Mouse (Mus musculus) lung, embryonic 16.5 days (tissue): ENCODE measurements at regions not wholly inside any gene's neighbourhood (a gene's known extent, or its start where the extent isn't known, plus 50 kb on each side); places are given as distances from the start of the nearest gene placed in this dataset.
A peak's percentile ranks its signal among the peaks of the same experiment; 100 is the strongest.

Experiments
- ATAC-seq: fragments of 200-750 bp; cut with Nextera tagmentation; 2 replicates; pipeline ENCODE4 v1.8.0; 2017; ENCODE audit warnings: low read depth, mild to moderate bottlenecking, moderate library complexity
- H3K27ac ChIP-seq: fragments of 300-500 bp; sonication (generic); 2 replicates; pipeline ENCODE4 v1.5.1; 2014; ENCODE audit warnings: mild to moderate bottlenecking, control low read depth, low read length
- H3K27me3 ChIP-seq: fragments of 300-500 bp; sonication (generic); 2 replicates; pipeline ENCODE4 v1.6.1; 2014; ENCODE audit warnings: low read depth, low read length, mixed read lengths; ENCODE audit not compliant: control insufficient read depth, insufficient read depth
- H3K36me3 ChIP-seq: fragments of 300-500 bp; sonication (generic); 2 replicates; pipeline ENCODE4 v1.6.1; 2014; ENCODE audit warnings: low read length; ENCODE audit not compliant: control insufficient read depth, insufficient read depth
- H3K4me1 ChIP-seq: fragments of 300-500 bp; sonication (generic); replicated peaks from 2 replicates; pipeline ENCODE4 v1.6.1; 2014; ENCODE audit warnings: low read length, mixed read lengths; ENCODE audit not compliant: control insufficient read depth, insufficient read depth
- H3K4me2 ChIP-seq: fragments of 300-500 bp; sonication (generic); 2 replicates; pipeline ENCODE4 v1.6.1; 2014; ENCODE audit warnings: low read depth, low read length, control low read depth
- H3K4me3 ChIP-seq: fragments of 300-500 bp; sonication (generic); 2 replicates; pipeline ENCODE4 v1.5.1; 2014; ENCODE audit warnings: mild to moderate bottlenecking, low read length, control low read depth
- H3K9ac ChIP-seq: fragments of 300-500 bp; sonication (generic); 2 replicates; pipeline ENCODE4 v1.6.1; 2014; ENCODE audit warnings: low read length, control low read depth
- H3K9me3 ChIP-seq: fragments of 300-500 bp; sonication (generic); 2 replicates; pipeline ENCODE4 v1.6.1; 2016; ENCODE audit warnings: low read length; ENCODE audit not compliant: control insufficient read depth
- whole genome bisulfite sequencing: fragments of 180-500 bp; shearing (Covaris S2); extraction: QIAGEN DNeasy Blood & Tissue Kit; methylation state at CpG from one replicate; pipeline ENCODE4 v1.1.7; 2014; 5-methylcytosine and 5-hydroxymethylcytosine counted together

DNA sequence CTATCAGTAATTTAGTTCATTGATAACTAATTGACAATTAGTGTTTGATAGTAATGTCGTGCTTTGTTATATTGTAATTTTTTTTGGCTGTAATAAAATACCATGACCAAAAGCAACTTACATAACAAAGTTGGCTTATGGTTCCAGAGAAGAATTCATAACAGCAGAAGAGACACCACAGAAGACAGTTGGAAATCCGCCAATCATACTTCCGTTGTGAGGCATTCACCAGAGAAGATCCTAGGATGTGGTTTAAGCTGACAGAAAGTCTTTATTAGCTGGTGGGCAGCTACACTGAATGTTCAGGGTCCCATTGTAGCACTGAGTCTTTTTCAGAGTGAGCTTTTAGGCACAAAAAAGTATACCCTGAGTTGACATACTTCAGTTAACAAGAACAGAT lies 109.9 kb downstream of the Sec23a start:
- WGBS = 56% methylated on average over 3 of the region's 3 CpGs
- ATAC-seq = no peak

GRCm38 (mm10) chr12:58875808-58876207 lies 136.0 kb downstream of the Sec23a start:
- no peak for ATAC-seq
- H3K27ac ChIP-seq = no peak overlapping the region
- no peaks in the 10 kb centered on the region for H3K9me3 ChIP-seq
- H3K4me3 ChIP-seq = no peak overlapping the region
- H3K9ac ChIP-seq = no peak overlapping the region
- no peak overlapping the region for H3K4me2 ChIP-seq
- H3K27me3 ChIP-seq = no peaks in the 10 kb centered on the region
- 68% methylated on average over 2 of the region's 2 CpGs for WGBS
- H3K4me1 ChIP-seq = no peaks in the 10 kb centered on the region
- H3K36me3 ChIP-seq = no peaks in the 10 kb centered on the region

More for the DNA sequence above, 109.9 kb downstream of the Sec23a start:
- Histone ChIP-seq H3K27ac (no peak overlapping the region), H3K36me3 (no peaks in the 10 kb centered on the region), H3K27me3 (no peaks in the 10 kb centered on the region), H3K9me3 (no peaks in the 10 kb centered on the region), H3K4me3 (no peak overlapping the region), H3K4me2 (no peak overlapping the region), H3K9ac (no peak overlapping the region), H3K4me1 (no peaks in the 10 kb centered on the region)

DNA sequence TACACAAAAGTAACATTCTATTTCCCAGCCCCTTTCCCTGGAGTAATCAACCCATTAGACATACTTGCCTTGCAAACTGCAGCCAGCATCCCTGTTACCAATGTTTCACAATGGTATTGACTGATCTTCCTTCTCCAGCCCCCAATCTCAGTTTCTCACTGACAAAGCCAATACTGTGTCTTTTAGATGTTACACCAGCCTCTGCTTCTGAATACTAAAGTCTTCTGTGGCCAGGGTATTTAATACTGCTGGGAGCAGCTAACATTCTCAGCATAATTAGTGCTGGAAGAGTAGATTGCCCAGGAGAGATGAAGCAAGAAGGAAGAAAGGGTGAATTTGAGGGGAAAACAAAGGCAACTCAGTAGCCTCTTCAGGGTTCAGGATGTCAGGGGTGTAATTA lies 139.4 kb downstream of the Sec23a start:
- no peak for ATAC-seq
- Histone ChIP-seq H3K4me1 (no peaks in the 10 kb centered on the region), H3K4me3 (no peak overlapping the region), H3K27ac (no peak overlapping the region), H3K36me3 (no peaks in the 10 kb centered on the region), H3K27me3 (no peaks in the 10 kb centered on the region), H3K4me2 (no peak overlapping the region), H3K9me3 (no peaks in the 10 kb centered on the region), H3K9ac (no peak overlapping the region)

GRCm38 (mm10) chr12:58856498-58856897 lies 155.3 kb downstream of the Sec23a start:
- H3K4me2 ChIP-seq = no peak overlapping the region
- no peak overlapping the region for H3K4me3 ChIP-seq
- H3K4me1 ChIP-seq = no peaks in the 10 kb centered on the region
- no peaks in the 10 kb centered on the region for H3K9me3 ChIP-seq
- no peaks in the 10 kb centered on the region for H3K36me3 ChIP-seq
- no peak for ATAC-seq
- no peak overlapping the region for H3K9ac ChIP-seq
- H3K27ac ChIP-seq = no peak overlapping the region
- no peaks in the 10 kb centered on the region for H3K27me3 ChIP-seq
- 55% methylated on average over 2 of the region's 2 CpGs for WGBS

GRCm38 (mm10) chr12:58851677-58852385 lies 160.0 kb downstream of the Sec23a start:
- Histone ChIP-seq H3K9me3 (no peaks in the 10 kb centered on the region), H3K27ac (no peak overlapping the region), H3K4me1 (no peaks in the 10 kb centered on the region), H3K4me2 (no peak overlapping the region), H3K9ac (no peak overlapping the region), H3K36me3 (no peaks in the 10 kb centered on the region), H3K27me3 (no peaks in the 10 kb centered on the region), H3K4me3 (no peak overlapping the region)
- no peak for ATAC-seq
- whole genome bisulfite sequencing = 74% methylated on average over 6 of the region's 6 CpGs

- 38% methylated on average over 1 of the region's 1 CpGs for WGBS
- H3K27me3 ChIP-seq = no peaks in the 10 kb centered on the region
- no peaks in the 10 kb centered on the region for H3K36me3 ChIP-seq
- no peaks in the 10 kb centered on the region for H3K4me1 ChIP-seq
- no peak overlapping the region for H3K9ac ChIP-seq
- no peaks in the 10 kb centered on the region for H3K9me3 ChIP-seq
- no peak overlapping the region for H3K4me2 ChIP-seq
- no peak overlapping the region for H3K4me3 ChIP-seq
- no peak for ATAC-seq
- H3K27ac ChIP-seq = no peak overlapping the region
Observed at GRCm38 (mm10) chr12:58829656-58830055, 182.2 kb downstream of the Sec23a start.

DNA sequence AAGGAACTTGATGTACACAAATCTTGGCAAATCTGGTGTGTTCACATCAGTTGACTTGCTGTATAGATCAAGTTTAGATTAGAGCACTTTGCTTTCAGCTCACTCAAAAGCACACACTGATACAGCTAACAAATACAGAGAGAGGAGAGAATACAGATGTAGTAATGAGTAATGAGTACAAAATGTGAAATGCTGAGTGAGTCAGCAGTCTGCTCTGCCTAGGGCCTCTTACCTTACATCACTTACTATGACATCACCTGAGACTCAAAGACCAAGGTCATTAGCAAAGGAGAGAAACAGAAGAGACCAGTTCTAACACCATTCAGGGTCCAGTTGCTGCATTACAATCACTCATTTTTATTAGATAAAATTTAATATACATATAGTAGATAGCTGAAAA lies 184.0 kb downstream of the Sec23a start:
- Histone ChIP-seq H3K9me3 (no peaks in the 10 kb centered on the region), H3K4me3 (no peak overlapping the region), H3K27me3 (no peaks in the 10 kb centered on the region), H3K9ac (no peak overlapping the region), H3K4me1 (no peaks in the 10 kb centered on the region), H3K36me3 (no peaks in the 10 kb centered on the region), H3K27ac (no peak overlapping the region), H3K4me2 (no peak overlapping the region)
- ATAC-seq = no peak

- no peaks in the 10 kb centered on the region for H3K36me3 ChIP-seq
- no peaks in the 10 kb centered on the region for H3K4me1 ChIP-seq
- no peak overlapping the region for H3K4me3 ChIP-seq
- H3K27ac ChIP-seq = no peak overlapping the region
- no peaks in the 10 kb centered on the region for H3K27me3 ChIP-seq
- H3K4me2 ChIP-seq = no peak overlapping the region
- no peaks in the 10 kb centered on the region for H3K9me3 ChIP-seq
- 71% methylated on average over 7 of the region's 7 CpGs for WGBS
- no peak overlapping the region for H3K9ac ChIP-seq
- peak; percentile 78 for ATAC-seq
Observed at GRCm38 (mm10) chr12:58825139-58825921, 186.5 kb downstream of the Sec23a start.

GRCm38 (mm10) chr12:58822971-58823370 lies 188.8 kb downstream of the Sec23a start:
- Histone ChIP-seq H3K9ac (no peak overlapping the region), H3K4me2 (no peak overlapping the region), H3K9me3 (no peaks in the 10 kb centered on the region), H3K27ac (no peak overlapping the region), H3K4me3 (no peak overlapping the region), H3K36me3 (no peaks in the 10 kb centered on the region), H3K27me3 (no peaks in the 10 kb centered on the region), H3K4me1 (no peaks in the 10 kb centered on the region)
- 58% methylated on average over 3 of the region's 3 CpGs for WGBS
- ATAC-seq = 0 out of 2 replicates have a peak, but pooled peaks have one; percentile 43
